Mouse (Mus musculus) bone marrow, adult 2 months (tissue): Measurements from ENCODE around the gene Clec3a.

Experiments used
- CTCF ChIP-seq: fragments of 200-500 bp; IDR thresholded peaks from 2 replicates; pipeline ENCODE4 v1.5.1; 2011; ENCODE audit warnings: low read length, control low read depth; ENCODE audit not compliant: control insufficient read depth, insufficient read depth
- POLR2A ChIP-seq: fragments of 200-500 bp; IDR thresholded peaks from 2 replicates; pipeline ENCODE4 v1.6.1; 2011; ENCODE audit warnings: low read depth, mild to moderate bottlenecking, control low read depth, low read length, borderline replicate concordance; ENCODE audit not compliant: control insufficient read depth

DNA sequence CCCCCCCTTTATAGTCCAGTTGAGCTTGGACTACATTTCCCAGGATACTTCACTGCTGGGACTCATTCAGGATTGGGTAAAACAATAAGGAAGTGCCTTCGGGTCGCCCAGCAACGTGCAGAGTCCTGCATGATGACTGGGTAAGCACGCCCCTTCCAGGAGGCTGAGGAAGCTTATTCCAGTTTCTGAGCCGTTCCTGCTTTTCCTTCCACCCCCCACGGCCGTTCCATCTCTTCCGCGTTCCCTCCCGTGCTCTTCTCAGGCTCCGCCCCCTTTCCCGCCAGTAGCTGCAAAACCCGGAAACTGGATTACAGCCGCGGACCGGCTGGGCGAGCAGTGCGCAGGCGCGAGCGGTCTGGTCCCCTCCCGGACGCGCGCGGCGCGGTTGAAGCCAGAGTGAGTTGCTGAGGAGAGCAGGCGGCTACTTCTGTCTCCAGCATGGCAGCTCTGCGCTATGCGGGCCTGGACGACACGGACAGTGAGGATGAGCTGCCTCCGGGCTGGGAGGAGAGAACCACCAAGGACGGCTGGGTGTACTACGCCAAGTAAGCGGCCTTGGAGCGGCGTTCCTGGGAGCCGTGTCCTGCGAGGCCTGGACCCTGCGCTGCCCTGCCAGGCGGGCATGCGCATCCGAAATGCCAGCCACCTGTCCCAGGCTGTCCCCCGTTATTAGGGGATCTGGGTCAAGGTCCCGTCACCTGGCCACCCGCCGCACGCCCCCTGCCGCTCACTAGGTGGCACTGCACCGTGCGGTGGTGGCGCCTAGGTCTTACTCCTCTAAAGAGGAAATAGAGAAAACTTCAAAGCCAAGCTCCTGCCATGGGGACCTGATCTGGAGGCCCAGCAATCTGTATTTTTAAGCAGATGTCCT lies 21.7 kb downstream of the Clec3a start, which contains the start of gene Wwox:
- TF ChIP-seq CTCF = peak; percentile 81
- TF ChIP-seq POLR2A = peak; percentile 70
